Mouse (Mus musculus) neural tube, embryonic 12.5 days (tissue): ENCODE measurements around the gene Dact3. TPM values are rescaled to one million over a fixed set of nuclear protein-coding genes. Genes with fewer than 3 reads are reported as not detected.

ENCODE experiments used
- ATAC-seq: fragments of 200-750 bp; cut with Nextera tagmentation; 2 replicates; pipeline ENCODE4 v1.8.0; 2017; ENCODE audit warnings: low read depth, mild to moderate bottlenecking, moderate TSS enrichment, moderate library complexity; ENCODE audit not compliant: low FRiP score
- H3K27ac ChIP-seq: fragments of 300-500 bp; sonication (generic); 2 replicates; pipeline ENCODE4 v1.5.1; 2016
- H3K27me3 ChIP-seq: fragments of 300-500 bp; sonication (generic); replicated peaks from 2 replicates; pipeline ENCODE4 v1.6.1; 2016; ENCODE audit warnings: mild to moderate bottlenecking
- H3K36me3 ChIP-seq: fragments of 300-500 bp; sonication (generic); 2 replicates; pipeline ENCODE4 v1.6.1; 2016; ENCODE audit warnings: mild to moderate bottlenecking
- H3K4me1 ChIP-seq: fragments of 300-500 bp; sonication (generic); 2 replicates; pipeline ENCODE4 v1.6.1; 2016
- H3K4me2 ChIP-seq: fragments of 300-500 bp; sonication (generic); replicated peaks from 2 replicates; pipeline ENCODE4 v1.6.1; 2016; ENCODE audit warnings: mild to moderate bottlenecking
- H3K4me3 ChIP-seq: fragments of 300-500 bp; sonication (generic); 2 replicates; pipeline ENCODE4 v1.5.1; 2016
- H3K9ac ChIP-seq: fragments of 300-500 bp; sonication (generic); 2 replicates; pipeline ENCODE4 v1.6.1; 2016; ENCODE audit warnings: mild to moderate bottlenecking
- H3K9me3 ChIP-seq: fragments of 300-500 bp; sonication (generic); 2 replicates; pipeline ENCODE4 v1.6.1; 2016; ENCODE audit warnings: mild to moderate bottlenecking
- WGBS: fragments of 180-500 bp; shearing (Covaris S2); methylation state at CpG from one replicate; pipeline ENCODE4 v1.1.7; 2016; 5-methylcytosine and 5-hydroxymethylcytosine counted together
- polyA plus RNA-seq: library from polyadenylated mRNA; unstranded; fragments of >200 nt; fragmentation: Nextera tagmentation; extraction: Ambion mirVana; gene quantifications from 2 replicates; pipeline ENCODE4 v1.2.1, GENCODE M21; 2016

Dact3 gene
- polyA plus RNA-seq, 1 experiment from 2014 or later, result 10.2 TPM

DNA sequence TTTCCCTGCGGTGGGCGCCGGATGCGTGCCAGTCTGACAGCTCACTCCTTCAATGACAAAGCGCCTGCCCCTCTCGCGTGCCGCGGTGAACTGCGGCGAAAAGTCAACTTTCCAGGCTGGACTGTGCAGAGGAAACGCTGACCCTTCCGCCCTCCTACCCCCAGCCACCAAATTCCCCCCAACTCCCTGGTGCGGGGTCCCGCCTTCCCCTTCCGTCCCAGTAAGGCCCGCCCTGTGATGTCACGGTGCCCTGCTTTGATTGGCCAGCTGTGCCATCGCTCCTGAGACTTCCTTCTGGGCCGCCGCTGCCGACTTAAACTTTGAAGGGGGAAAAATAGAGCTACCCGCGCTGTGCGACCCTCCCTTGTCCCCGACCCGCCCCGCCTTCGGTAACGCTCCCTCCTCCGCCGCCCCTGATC lies 32.5 kb upstream of the Dact3 start, which contains the start of gene Prkd2:
Gene Prkd2, plus strand, starts transcription at position 258 of the 419 bp plus-strand sequence.
- 0% methylated on average over 32 of the region's 32 CpGs for WGBS
- H3K4me2 ChIP-seq, result peak within 1 kb of the TSS; percentile 97
- ATAC-seq, result peak; percentile 88
- H3K27ac ChIP-seq, result peak within 1 kb of the TSS; percentile 38
- peak within 1 kb of the TSS; percentile 56 for H3K4me3 ChIP-seq
- peaks cover 43% of the 10 kb centered on the region for H3K36me3 ChIP-seq
- H3K27me3 ChIP-seq, result no peaks in the 10 kb centered on the region
- peaks cover 30% of the 10 kb centered on the region for H3K4me1 ChIP-seq
- H3K9me3 ChIP-seq, result no peaks in the 10 kb centered on the region
- peak within 1 kb of the TSS; percentile 76 for H3K9ac ChIP-seq

DNA sequence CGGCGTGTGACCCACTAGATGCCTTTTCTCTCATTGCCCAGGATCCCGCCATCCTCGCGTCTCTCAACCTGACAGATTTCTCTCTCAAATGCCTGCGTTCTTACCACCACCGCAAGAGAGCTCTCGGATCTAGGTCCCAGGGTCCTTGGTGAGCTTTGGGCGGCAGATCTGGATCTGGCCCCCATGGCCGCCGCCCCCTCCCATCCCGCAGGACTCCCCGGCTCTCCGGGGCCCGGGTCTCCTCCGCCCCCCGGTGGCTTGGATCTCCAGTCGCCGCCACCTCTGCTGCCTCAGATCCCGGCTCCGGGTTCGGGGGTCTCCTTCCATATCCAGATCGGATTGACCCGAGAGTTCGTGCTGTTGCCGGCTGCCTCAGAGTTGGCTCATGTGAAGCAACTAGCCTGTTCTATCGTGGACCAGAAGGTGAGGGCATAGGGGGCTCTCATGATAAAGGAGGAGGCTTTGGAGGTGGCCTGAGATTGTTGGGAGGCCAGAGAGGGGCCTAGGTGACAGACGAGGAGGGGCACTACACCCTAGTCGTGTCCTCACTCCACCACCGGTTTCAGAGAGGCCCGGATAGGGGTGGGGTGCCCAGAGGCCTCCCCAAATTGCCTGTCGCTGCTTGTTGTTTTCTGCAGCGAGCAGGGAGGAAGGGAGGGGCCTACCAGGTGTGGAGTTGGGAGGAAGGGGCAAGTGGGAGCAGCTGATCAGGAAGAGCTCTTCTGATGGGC lies 31.5 kb upstream of the Dact3 start:
- Histone ChIP-seq H3K4me2 (peak overlapping the region; percentile 97), H3K27me3 (no peaks in the 10 kb centered on the region), H3K4me1 (peaks cover 30% of the 10 kb centered on the region), H3K9ac (peak overlapping the region; percentile 76), H3K4me3 (peak overlapping the region; percentile 56), H3K9me3 (no peaks in the 10 kb centered on the region), H3K27ac (no peak overlapping the region), H3K36me3 (peaks cover 38% of the 10 kb centered on the region)
- ATAC-seq, result no peak
- WGBS, result 4% methylated on average over 33 of the region's 33 CpGs

DNA sequence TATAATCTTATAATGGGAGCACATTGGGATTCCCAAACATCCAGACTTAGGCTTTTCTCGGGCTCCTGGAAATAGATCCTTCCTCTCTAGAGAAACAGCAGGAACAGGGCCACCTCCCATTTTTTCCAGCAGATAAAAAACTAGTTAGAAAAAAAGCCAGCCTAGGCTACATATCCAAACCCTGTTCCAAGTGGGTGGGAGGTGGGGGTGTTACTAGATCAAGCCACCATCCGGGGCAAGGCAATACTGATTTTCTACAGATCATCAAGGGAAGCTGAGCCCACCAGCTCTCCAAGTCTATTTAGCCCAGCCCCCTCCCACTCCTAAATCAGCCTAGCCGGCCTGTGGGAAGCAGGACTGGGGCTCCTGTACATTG lies 30.4 kb upstream of the Dact3 start:
- ATAC-seq, result no peak
- H3K4me1 ChIP-seq, result peaks cover 30% of the 10 kb centered on the region
- H3K36me3 ChIP-seq, result peaks cover 38% of the 10 kb centered on the region
- H3K4me3 ChIP-seq, result no peak overlapping the region
- no peaks in the 10 kb centered on the region for H3K9me3 ChIP-seq
- no peak overlapping the region for H3K9ac ChIP-seq
- peak overlapping the region; percentile 97 for H3K4me2 ChIP-seq
- no peak overlapping the region for H3K27ac ChIP-seq
- WGBS, result 62% methylated on average over 3 of the region's 3 CpGs
- H3K27me3 ChIP-seq, result no peaks in the 10 kb centered on the region

- H3K27me3 ChIP-seq, result no peaks in the 10 kb centered on the region
- WGBS, result 39% methylated on average over 14 of the region's 14 CpGs
- H3K27ac ChIP-seq, result no peak overlapping the region
- H3K36me3 ChIP-seq, result peaks cover 38% of the 10 kb centered on the region
- H3K4me1 ChIP-seq, result peaks cover 30% of the 10 kb centered on the region
- no peak for ATAC-seq
- no peak overlapping the region for H3K4me3 ChIP-seq
- H3K9ac ChIP-seq, result peak overlapping the region; percentile 8; the same call in 1 of the 2 replicates
- H3K9me3 ChIP-seq, result no peaks in the 10 kb centered on the region
- H3K4me2 ChIP-seq, result peak overlapping the region; percentile 97
These were observed 29.9 kb upstream of the Dact3 start for GRCm38 (mm10) chr7:16845072-16845819.

GRCm38 (mm10) chr7:16845820-16846167 lies 29.3 kb upstream of the Dact3 start:
- 33% methylated on average over 10 of the region's 10 CpGs for WGBS
- no peak overlapping the region for H3K4me3 ChIP-seq
- no peak overlapping the region for H3K9ac ChIP-seq

GRCm38 (mm10) chr7:16846775-16847174 lies 28.3 kb upstream of the Dact3 start:
- ATAC-seq, result no peak
- no peak overlapping the region for H3K9ac ChIP-seq
- no peaks in the 10 kb centered on the region for H3K9me3 ChIP-seq
- H3K27ac ChIP-seq, result no peak overlapping the region
- H3K4me3 ChIP-seq, result no peak overlapping the region
- peaks cover 30% of the 10 kb centered on the region for H3K4me1 ChIP-seq
- H3K36me3 ChIP-seq, result peaks cover 27% of the 10 kb centered on the region
- no peak overlapping the region for H3K4me2 ChIP-seq
- WGBS, result 95% methylated on average over 5 of the region's 5 CpGs
- H3K27me3 ChIP-seq, result no peaks in the 10 kb centered on the region

More at GRCm38 (mm10) chr7:16845820-16846167, 29.3 kb upstream of the Dact3 start:
- Histone ChIP-seq H3K9me3 (no peaks in the 10 kb centered on the region), H3K4me1 (peaks cover 30% of the 10 kb centered on the region), H3K27me3 (no peaks in the 10 kb centered on the region), H3K36me3 (peaks cover 37% of the 10 kb centered on the region), H3K4me2 (peak overlapping the region; percentile 97), H3K27ac (no peak overlapping the region)
- no peak for ATAC-seq

GRCm38 (mm10) chr7:16847507-16847906 lies 27.6 kb upstream of the Dact3 start:
- WGBS, result 87% methylated on average over 19 of the region's 19 CpGs
- no peaks in the 10 kb centered on the region for H3K9me3 ChIP-seq
- no peak overlapping the region for H3K27ac ChIP-seq

DNA sequence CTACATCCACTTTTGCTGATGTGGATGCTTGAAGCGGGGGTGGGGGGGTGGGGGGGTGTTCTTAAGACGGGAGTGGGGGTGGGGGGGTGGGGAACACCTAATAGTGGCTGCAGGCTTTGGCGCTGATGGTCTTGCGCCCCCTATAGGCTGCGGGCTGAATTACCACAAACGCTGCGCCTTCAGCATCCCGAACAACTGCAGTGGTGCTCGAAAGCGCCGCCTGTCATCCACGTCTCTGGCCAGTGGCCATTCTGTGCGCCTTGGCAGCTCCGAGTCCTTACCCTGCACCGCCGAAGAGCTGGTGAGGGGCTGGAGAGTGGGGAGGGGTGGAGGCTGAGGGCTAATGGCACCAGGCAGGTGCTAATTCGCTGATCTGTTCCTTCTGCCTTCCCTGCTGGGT lies 26.5 kb upstream of the Dact3 start:
- Histone ChIP-seq H3K9me3 (no peaks in the 10 kb centered on the region), H3K27ac (no peak overlapping the region), H3K4me3 (no peak overlapping the region), H3K4me2 (0 out of 2 replicates have a peak overlapping the region, but pooled peaks have one; percentile 9), H3K4me1 (peaks cover 22% of the 10 kb centered on the region), H3K36me3 (peaks cover 32% of the 10 kb centered on the region), H3K9ac (no peak overlapping the region), H3K27me3 (no peaks in the 10 kb centered on the region)
- WGBS, result 23% methylated on average over 17 of the region's 17 CpGs
- ATAC-seq, result no peak

More at GRCm38 (mm10) chr7:16847507-16847906, 27.6 kb upstream of the Dact3 start:
- H3K4me2 ChIP-seq, result no peak overlapping the region
- no peak overlapping the region for H3K9ac ChIP-seq
- peaks cover 24% of the 10 kb centered on the region for H3K4me1 ChIP-seq
- peaks cover 25% of the 10 kb centered on the region for H3K36me3 ChIP-seq
- no peak overlapping the region for H3K4me3 ChIP-seq
- no peaks in the 10 kb centered on the region for H3K27me3 ChIP-seq
- no peak for ATAC-seq

- no peak overlapping the region for H3K4me3 ChIP-seq
- peaks cover 61% of the 10 kb centered on the region for H3K36me3 ChIP-seq
- ATAC-seq, result no peak
- H3K9me3 ChIP-seq, result no peaks in the 10 kb centered on the region
- H3K4me2 ChIP-seq, result no peak overlapping the region
- H3K27me3 ChIP-seq, result no peaks in the 10 kb centered on the region
- no peak overlapping the region for H3K27ac ChIP-seq
- no peaks in the 10 kb centered on the region for H3K4me1 ChIP-seq
- H3K9ac ChIP-seq, result no peak overlapping the region
- WGBS, result 88% methylated on average over 4 of the region's 4 CpGs
These were observed 23.5 kb upstream of the Dact3 start for GRCm38 (mm10) chr7:16851636-16852035.

DNA sequence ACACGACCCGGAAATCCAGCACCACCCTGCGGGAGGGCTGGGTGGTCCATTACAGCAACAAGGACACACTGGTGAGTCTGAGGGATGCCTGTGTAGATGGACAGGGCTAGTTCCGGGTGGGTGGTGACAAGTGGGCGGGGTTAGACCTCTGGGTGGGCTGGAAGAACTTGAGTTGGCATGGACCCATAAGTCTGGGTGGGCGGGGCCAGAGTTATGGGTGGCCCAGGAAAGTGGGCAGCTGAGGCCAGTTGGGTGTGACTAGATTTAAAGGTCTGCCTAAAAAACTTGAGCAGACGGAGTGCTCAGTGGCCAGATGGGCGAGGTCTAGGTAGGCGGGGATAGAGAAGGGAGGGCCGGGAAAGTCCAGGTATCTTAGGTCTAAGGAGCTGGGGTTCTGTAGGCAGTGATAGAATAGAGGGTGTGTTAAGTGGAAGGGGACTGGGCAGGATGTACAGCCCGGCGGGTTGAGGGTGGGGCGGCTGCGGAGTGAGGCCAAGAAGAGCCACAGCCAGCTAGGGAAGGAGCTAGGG lies 21.8 kb upstream of the Dact3 start:
- Histone ChIP-seq H3K4me1 (no peaks in the 10 kb centered on the region), H3K4me2 (no peak overlapping the region), H3K27ac (no peak overlapping the region), H3K4me3 (no peak overlapping the region), H3K9me3 (no peaks in the 10 kb centered on the region), H3K36me3 (peaks cover 75% of the 10 kb centered on the region), H3K27me3 (no peaks in the 10 kb centered on the region), H3K9ac (no peak overlapping the region)
- WGBS, result 90% methylated on average over 14 of the region's 14 CpGs
- ATAC-seq, result no peak

- Histone ChIP-seq H3K36me3 (peaks cover 53% of the 10 kb centered on the region), H3K9ac (no peak overlapping the region), H3K9me3 (no peaks in the 10 kb centered on the region), H3K27me3 (no peaks in the 10 kb centered on the region), H3K4me3 (no peak overlapping the region), H3K4me2 (no peak overlapping the region), H3K4me1 (no peaks in the 10 kb centered on the region), H3K27ac (no peak overlapping the region)
- no peak for ATAC-seq
- WGBS, result 24% methylated on average over 17 of the region's 17 CpGs
These were observed 16.8 kb upstream of the Dact3 start for GRCm38 (mm10) chr7:16858336-16858735.

GRCm38 (mm10) chr7:16859902-16860651 lies 15.0 kb upstream of the Dact3 start:
- Histone ChIP-seq H3K4me2 (no peak overlapping the region), H3K4me1 (no peaks in the 10 kb centered on the region), H3K4me3 (no peak overlapping the region), H3K9ac (no peak overlapping the region), H3K27me3 (no peaks in the 10 kb centered on the region), H3K9me3 (no peaks in the 10 kb centered on the region), H3K27ac (no peak overlapping the region), H3K36me3 (peaks cover 52% of the 10 kb centered on the region)
- 30% methylated on average over 5 of the region's 5 CpGs for WGBS
- ATAC-seq, result no peak
